Mouse (Mus musculus): ENCODE results near the gene Erbin. TPM values are rescaled to one million over a fixed set of nuclear protein-coding genes. Genes with fewer than 3 reads are reported as not detected.

Erbin gene
- total RNA-seq, 1 experiment, result 10.6 TPM

DNA sequence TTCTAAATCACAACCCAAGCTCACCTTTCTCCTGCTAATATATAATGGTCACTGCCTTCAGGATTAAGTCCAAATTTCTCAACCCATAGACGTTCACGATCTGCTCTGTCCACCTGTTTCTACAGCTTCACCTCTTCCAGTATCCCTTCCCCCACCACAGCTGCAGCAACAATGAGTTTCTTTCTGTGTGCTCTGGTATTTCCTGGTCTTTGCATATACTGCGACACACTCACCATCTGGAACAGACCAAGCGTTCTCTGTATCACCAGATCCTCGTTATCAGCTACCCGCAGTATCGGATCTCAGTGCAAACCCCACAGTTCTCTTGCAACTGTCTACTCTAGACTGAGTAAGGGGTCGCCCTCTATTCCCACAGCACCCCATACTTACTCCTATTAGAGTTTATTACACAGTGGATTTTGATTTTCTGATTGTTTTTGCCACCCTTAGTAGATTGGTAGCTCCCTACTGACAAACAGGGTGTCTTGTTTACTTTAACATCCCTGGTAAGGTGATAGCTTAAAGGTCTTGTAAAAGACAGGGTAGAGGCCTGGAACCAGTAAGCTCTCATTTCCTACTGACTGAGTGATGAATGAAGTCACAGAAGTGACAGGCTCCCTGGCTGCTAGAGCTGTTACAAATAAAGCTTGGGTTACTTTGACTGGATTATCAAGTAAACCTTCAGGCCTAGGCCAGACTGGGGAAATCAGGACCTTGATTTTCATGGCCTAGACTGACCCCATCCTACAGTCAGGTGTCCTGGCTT, 37.0 kb upstream of the Erbin start:
- no peak overlapping the region for H3K27ac ChIP-seq (ENCODE audit: insufficient read depth, low read depth, low read length, poor library complexity, severe bottlenecking)
- in situ Hi-C loops (cut with MboI; ENCODE audit: low sequenced_read_pairs in 2 of 2, unreplicated experiment in 2 of 2), result no loop called here
- TF ChIP-seq ZNF384 (IDR thresholded peaks at IDR 0.05; ENCODE audit: low read depth, low read length) (no peak), HCFC1 (IDR thresholded peaks at IDR 0.05; ENCODE audit: borderline replicate concordance, insufficient read depth, low read length) (no peak), ZC3H11A (IDR thresholded peaks at IDR 0.05; ENCODE audit: borderline replicate concordance, low read depth, low read length) (no peak), MAFK (IDR thresholded peaks at IDR 0.05; ENCODE audit: insufficient read depth, low read depth, low read length) (no peak), CHD2 (IDR thresholded peaks at IDR 0.05; ENCODE audit: low read depth, low read length) (no peak)
- H3K9ac ChIP-seq (ENCODE audit: insufficient read depth, low read depth, low read length, poor library complexity, severe bottlenecking), result no peak overlapping the region
- no peaks in the 10 kb centered on the region for H3K36me3 ChIP-seq (ENCODE audit: control insufficient read depth, insufficient read depth, low read length, poor library complexity, severe bottlenecking)
- no peaks in the 10 kb centered on the region; a peak in 1 of 4 replicates for H3K4me1 ChIP-seq (ENCODE audit: control insufficient read depth in 2 of 2, insufficient read depth in 2 of 2, low read length in 2 of 2, poor library complexity in 1 of 2)
- DNase-seq (ENCODE audit: low read depth, low spot score), result no peak
- no peak overlapping the region for H3K4me3 ChIP-seq (ENCODE audit: insufficient read depth in 1 of 2, low read depth in 1 of 2, low read length in 2 of 2, poor library complexity in 1 of 2, severe bottlenecking in 1 of 2)
- no peaks in the 10 kb centered on the region for H3K9me3 ChIP-seq (ENCODE audit: control insufficient read depth, insufficient read depth, low read depth, low read length)

DNA sequence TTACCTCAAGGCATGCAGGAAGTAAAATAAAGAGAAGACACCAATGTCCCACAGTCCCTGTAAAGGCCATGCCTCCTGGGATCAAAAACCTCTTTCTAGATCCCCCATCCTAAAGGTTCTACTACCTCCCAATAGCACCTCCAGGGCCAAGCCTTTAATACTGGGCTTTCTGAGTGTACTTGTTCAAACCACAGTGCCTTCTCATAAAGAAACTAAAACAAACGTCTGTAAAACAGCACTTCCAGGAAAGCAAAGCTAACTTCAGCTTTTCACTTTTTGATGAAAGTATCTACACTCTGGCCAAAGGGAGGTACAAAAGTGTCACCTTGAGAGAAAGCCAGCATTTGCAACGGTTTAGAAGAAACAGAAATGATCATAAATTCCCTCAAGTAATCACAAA, 35.3 kb upstream of the Erbin start:
- Histone ChIP-seq H3K4me3 (ENCODE audit: insufficient read depth in 1 of 2, low read depth in 1 of 2, low read length in 2 of 2, poor library complexity in 1 of 2, severe bottlenecking in 1 of 2) (no peak overlapping the region), H3K9ac (ENCODE audit: insufficient read depth, low read depth, low read length, poor library complexity, severe bottlenecking) (no peak overlapping the region), H3K4me1 (ENCODE audit: control insufficient read depth in 2 of 2, insufficient read depth in 2 of 2, low read length in 2 of 2, poor library complexity in 1 of 2) (no peaks in the 10 kb centered on the region), H3K36me3 (ENCODE audit: control insufficient read depth, insufficient read depth, low read length, poor library complexity, severe bottlenecking) (no peaks in the 10 kb centered on the region), H3K27ac (ENCODE audit: insufficient read depth, low read depth, low read length, poor library complexity, severe bottlenecking) (no peak overlapping the region), H3K9me3 (ENCODE audit: control insufficient read depth, insufficient read depth, low read depth, low read length) (no peaks in the 10 kb centered on the region)
- in situ Hi-C loops (cut with MboI; ENCODE audit: low sequenced_read_pairs in 2 of 2, unreplicated experiment in 2 of 2), result no loop called here
- TF ChIP-seq HCFC1 (IDR thresholded peaks at IDR 0.05; ENCODE audit: borderline replicate concordance, insufficient read depth, low read length) (no peak), CHD2 (IDR thresholded peaks at IDR 0.05; ENCODE audit: low read depth, low read length) (no peak), ZC3H11A (IDR thresholded peaks at IDR 0.05; ENCODE audit: borderline replicate concordance, low read depth, low read length) (no peak), MAFK (IDR thresholded peaks at IDR 0.05; ENCODE audit: insufficient read depth, low read depth, low read length) (no peak), ZNF384 (IDR thresholded peaks at IDR 0.05; ENCODE audit: low read depth, low read length) (no peak)
- DNase-seq (ENCODE audit: low read depth, low spot score), result no peak

- DNase-seq (ENCODE audit: low read depth, low spot score), result no peak
- in situ Hi-C loops (cut with MboI; ENCODE audit: low sequenced_read_pairs in 2 of 2, unreplicated experiment in 2 of 2), result no loop called here
- no peak overlapping the region for H3K9ac ChIP-seq (ENCODE audit: insufficient read depth, low read depth, low read length, poor library complexity, severe bottlenecking)
- no peak overlapping the region for H3K4me3 ChIP-seq (ENCODE audit: insufficient read depth in 1 of 2, low read depth in 1 of 2, low read length in 2 of 2, poor library complexity in 1 of 2, severe bottlenecking in 1 of 2)
- peaks cover 10% of the 10 kb centered on the region for H3K9me3 ChIP-seq (ENCODE audit: control insufficient read depth, insufficient read depth, low read depth, low read length)
- TF ChIP-seq ZNF384 (IDR thresholded peaks at IDR 0.05; ENCODE audit: low read depth, low read length) (no peak), MAFK (IDR thresholded peaks at IDR 0.05; ENCODE audit: insufficient read depth, low read depth, low read length) (no peak), HCFC1 (IDR thresholded peaks at IDR 0.05; ENCODE audit: borderline replicate concordance, insufficient read depth, low read length) (no peak), ZC3H11A (IDR thresholded peaks at IDR 0.05; ENCODE audit: borderline replicate concordance, low read depth, low read length) (no peak)
- H3K4me1 ChIP-seq (ENCODE audit: control insufficient read depth in 2 of 2, insufficient read depth in 2 of 2, low read length in 2 of 2, poor library complexity in 1 of 2), result no peaks in the 10 kb centered on the region
- no peaks in the 10 kb centered on the region for H3K36me3 ChIP-seq (ENCODE audit: control insufficient read depth, insufficient read depth, low read length, poor library complexity, severe bottlenecking)
- no peak overlapping the region for H3K27ac ChIP-seq (ENCODE audit: insufficient read depth, low read depth, low read length, poor library complexity, severe bottlenecking)
Observed at GRCm38 (mm10) chr13:103951393-103951792, 31.1 kb upstream of the Erbin start.

DNA sequence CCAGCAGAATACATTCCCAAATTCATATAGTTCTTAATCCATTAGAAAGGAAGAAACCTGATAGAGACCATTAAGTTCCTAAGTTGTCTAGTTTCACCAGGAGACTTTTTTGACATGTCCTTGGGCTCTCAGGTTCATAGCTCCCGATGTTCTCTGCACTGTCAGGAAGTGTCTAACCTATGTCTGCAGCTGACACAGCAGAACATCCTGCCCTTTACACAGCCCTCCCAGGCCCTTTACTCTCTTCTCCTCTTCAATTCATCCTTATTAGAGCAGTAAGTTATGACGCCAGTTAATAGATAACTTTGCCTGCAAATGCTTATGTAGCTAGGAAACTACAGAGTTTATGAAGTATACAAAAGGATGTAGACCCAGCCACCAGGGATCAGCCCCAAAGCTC, 20.5 kb upstream of the Erbin start:
- in situ Hi-C loops (cut with MboI; ENCODE audit: low sequenced_read_pairs in 2 of 2, unreplicated experiment in 2 of 2), result no loop called here
- H3K27ac ChIP-seq (ENCODE audit: insufficient read depth, low read depth, low read length, poor library complexity, severe bottlenecking), result no peak overlapping the region
- no peak for TF ChIP-seq MAFK (IDR thresholded peaks at IDR 0.05; ENCODE audit: insufficient read depth, low read depth, low read length)
- TF ChIP-seq CHD2 (IDR thresholded peaks at IDR 0.05; ENCODE audit: low read depth, low read length), result no peak
- TF ChIP-seq ZNF384 (IDR thresholded peaks at IDR 0.05; ENCODE audit: low read depth, low read length), result no peak
- no peak for TF ChIP-seq ZC3H11A (IDR thresholded peaks at IDR 0.05; ENCODE audit: borderline replicate concordance, low read depth, low read length)
- no peak for TF ChIP-seq HCFC1 (IDR thresholded peaks at IDR 0.05; ENCODE audit: borderline replicate concordance, insufficient read depth, low read length)
- H3K4me3 ChIP-seq (ENCODE audit: insufficient read depth in 1 of 2, low read depth in 1 of 2, low read length in 2 of 2, poor library complexity in 1 of 2, severe bottlenecking in 1 of 2), result no peak overlapping the region
- H3K36me3 ChIP-seq (ENCODE audit: control insufficient read depth, insufficient read depth, low read length, poor library complexity, severe bottlenecking), result no peaks in the 10 kb centered on the region
- H3K9ac ChIP-seq (ENCODE audit: insufficient read depth, low read depth, low read length, poor library complexity, severe bottlenecking), result no peak overlapping the region
- no peak for DNase-seq (ENCODE audit: low read depth, low spot score)
- H3K9me3 ChIP-seq (ENCODE audit: control insufficient read depth, insufficient read depth, low read depth, low read length), result no peaks in the 10 kb centered on the region
- no peaks in the 10 kb centered on the region for H3K4me1 ChIP-seq (ENCODE audit: control insufficient read depth in 2 of 2, insufficient read depth in 2 of 2, low read length in 2 of 2, poor library complexity in 1 of 2)

Measured in ES-E14 (cell line).